Mouse (Mus musculus) intestine, embryonic 15.5 days (tissue): Measurements from ENCODE around the gene Cacna1i. TPM values are rescaled to one million over a fixed set of nuclear protein-coding genes. Genes with fewer than 3 reads are reported as not detected.

Experiments used
- ATAC-seq: fragments of 200-750 bp; cut with Nextera tagmentation; 2 replicates; pipeline ENCODE4 v1.8.0; 2017; ENCODE audit warnings: moderate TSS enrichment, moderate library complexity
- H3K27ac ChIP-seq: fragments of 300-500 bp; sonication (generic); 2 replicates; pipeline ENCODE4 v1.5.1; 2015; ENCODE audit warnings: mild to moderate bottlenecking, inconsistent platforms
- H3K27me3 ChIP-seq: fragments of 300-500 bp; sonication (generic); replicated peaks from 2 replicates; pipeline ENCODE4 v1.6.1; 2015; ENCODE audit warnings: inconsistent platforms
- H3K36me3 ChIP-seq: fragments of 300-500 bp; sonication (generic); 2 replicates; pipeline ENCODE4 v1.6.1; 2015; ENCODE audit warnings: inconsistent platforms
- H3K4me1 ChIP-seq: fragments of 300-500 bp; sonication (generic); replicated peaks from 2 replicates; pipeline ENCODE4 v1.6.1; 2015; ENCODE audit warnings: inconsistent platforms
- H3K4me2 ChIP-seq: fragments of 300-500 bp; sonication (generic); replicated peaks from 2 replicates; pipeline ENCODE4 v1.6.1; 2015; ENCODE audit warnings: mild to moderate bottlenecking, inconsistent platforms
- H3K4me3 ChIP-seq: fragments of 300-500 bp; sonication (generic); replicated peaks from 2 replicates; pipeline ENCODE4 v1.5.1; 2015; ENCODE audit warnings: inconsistent platforms
- H3K9ac ChIP-seq: fragments of 300-500 bp; sonication (generic); 2 replicates; pipeline ENCODE4 v1.6.1; 2015; ENCODE audit warnings: inconsistent platforms
- H3K9me3 ChIP-seq: fragments of 300-500 bp; sonication (generic); 2 replicates; pipeline ENCODE4 v1.6.1; 2016; ENCODE audit warnings: inconsistent platforms
- WGBS: fragments of 180-500 bp; shearing (Covaris S2); methylation state at CpG from one replicate; pipeline ENCODE4 v1.1.7; 2015; 5-methylcytosine and 5-hydroxymethylcytosine counted together
- polyA plus RNA-seq: library from polyadenylated mRNA; unstranded; fragments of >200 nt; fragmentation: Nextera tagmentation; extraction: Ambion mirVana; gene quantifications from 2 replicates; pipeline ENCODE4 v1.2.1, GENCODE M21; 2015

The Cacna1i gene
- polyA plus RNA-seq, 1 experiment from 2014 or later = not detected

GRCm38 (mm10) chr15:80279053-80279452 lies 8.0 kb upstream of the Cacna1i start:
- no peak for ATAC-seq
- 74% methylated on average over 2 of the region's 2 CpGs for WGBS
- H3K36me3 ChIP-seq = no peaks in the 10 kb centered on the region
- H3K27me3 ChIP-seq = peaks cover 13% of the 10 kb centered on the region; the same call in 1 of the 2 replicates
- no peaks in the 10 kb centered on the region for H3K9me3 ChIP-seq
- no peak overlapping the region for H3K27ac ChIP-seq
- H3K4me3 ChIP-seq = no peak overlapping the region
- no peak overlapping the region for H3K4me2 ChIP-seq
- no peaks in the 10 kb centered on the region for H3K4me1 ChIP-seq
- H3K9ac ChIP-seq = no peak overlapping the region

GRCm38 (mm10) chr15:80280646-80281045 lies 6.4 kb upstream of the Cacna1i start:
- no peak for ATAC-seq
- WGBS = 29% methylated on average over 6 of the region's 6 CpGs
- Histone ChIP-seq H3K27me3 (peaks cover 29% of the 10 kb centered on the region), H3K27ac (no peak overlapping the region), H3K4me2 (no peak overlapping the region), H3K9me3 (no peaks in the 10 kb centered on the region), H3K4me1 (no peaks in the 10 kb centered on the region), H3K36me3 (no peaks in the 10 kb centered on the region), H3K9ac (no peak overlapping the region), H3K4me3 (no peak overlapping the region)

- Histone ChIP-seq H3K36me3 (no peaks in the 10 kb centered on the region), H3K9me3 (no peaks in the 10 kb centered on the region), H3K9ac (no peak overlapping the region), H3K4me3 (peak overlapping the region; percentile 43), H3K4me2 (peak overlapping the region; percentile 89), H3K4me1 (peaks cover 12% of the 10 kb centered on the region), H3K27me3 (peaks cover 73% of the 10 kb centered on the region), H3K27ac (no peak overlapping the region)
- no peak for ATAC-seq
- 8% methylated on average over 23 of the region's 23 CpGs for WGBS
Observed at GRCm38 (mm10) chr15:80288036-80288435, 998 bp downstream of the Cacna1i start.

GRCm38 (mm10) chr15:80289436-80289835 lies 2.4 kb downstream of the Cacna1i start:
- Histone ChIP-seq H3K27me3 (peaks cover 62% of the 10 kb centered on the region), H3K4me3 (no peak overlapping the region), H3K4me2 (no peak overlapping the region), H3K27ac (no peak overlapping the region), H3K9ac (no peak overlapping the region), H3K4me1 (peaks cover 12% of the 10 kb centered on the region), H3K9me3 (no peaks in the 10 kb centered on the region), H3K36me3 (no peaks in the 10 kb centered on the region)
- 6% methylated on average over 10 of the region's 10 CpGs for WGBS
- ATAC-seq = peak; percentile 15; the same call in 1 of the 2 replicates

- ATAC-seq = no peak
- Histone ChIP-seq H3K9ac (no peak overlapping the region), H3K27ac (no peak overlapping the region), H3K9me3 (no peaks in the 10 kb centered on the region), H3K27me3 (no peaks in the 10 kb centered on the region), H3K4me2 (no peak overlapping the region), H3K4me1 (no peaks in the 10 kb centered on the region), H3K4me3 (no peak overlapping the region), H3K36me3 (no peaks in the 10 kb centered on the region)
- WGBS = 97% methylated on average over 1 of the region's 1 CpGs
Observed at GRCm38 (mm10) chr15:80297146-80297545, 10.1 kb downstream of the Cacna1i start.

- Histone ChIP-seq H3K4me1 (no peaks in the 10 kb centered on the region), H3K4me3 (no peak overlapping the region), H3K36me3 (no peaks in the 10 kb centered on the region), H3K9me3 (no peaks in the 10 kb centered on the region), H3K27ac (no peak overlapping the region), H3K27me3 (no peaks in the 10 kb centered on the region), H3K4me2 (no peak overlapping the region), H3K9ac (no peak overlapping the region)
- WGBS = 66% methylated on average over 14 of the region's 14 CpGs
- no peak for ATAC-seq
Observed at GRCm38 (mm10) chr15:80303779-80304178, 16.7 kb downstream of the Cacna1i start.

GRCm38 (mm10) chr15:80304188-80304587 lies 17.1 kb downstream of the Cacna1i start:
- no peaks in the 10 kb centered on the region for H3K27me3 ChIP-seq
- H3K4me1 ChIP-seq = no peaks in the 10 kb centered on the region
- H3K27ac ChIP-seq = no peak overlapping the region
- no peak overlapping the region for H3K4me2 ChIP-seq
- H3K36me3 ChIP-seq = no peaks in the 10 kb centered on the region
- H3K9me3 ChIP-seq = no peaks in the 10 kb centered on the region
- 84% methylated on average over 12 of the region's 12 CpGs for WGBS
- H3K4me3 ChIP-seq = no peak overlapping the region
- no peak overlapping the region for H3K9ac ChIP-seq
- no peak for ATAC-seq

GRCm38 (mm10) chr15:80306146-80306545 lies 19.1 kb downstream of the Cacna1i start:
- ATAC-seq = no peak
- 42% methylated on average over 8 of the region's 8 CpGs for WGBS

GRCm38 (mm10) chr15:80314731-80315130 lies 27.7 kb downstream of the Cacna1i start:
- Histone ChIP-seq H3K4me3 (no peak overlapping the region), H3K9ac (no peak overlapping the region), H3K27ac (no peak overlapping the region), H3K4me2 (no peak overlapping the region), H3K4me1 (0 out of 2 replicates have a peak, but pooled peaks cover 3% of the 10 kb centered on the region), H3K27me3 (no peaks in the 10 kb centered on the region), H3K36me3 (no peaks in the 10 kb centered on the region), H3K9me3 (no peaks in the 10 kb centered on the region)
- no peak for ATAC-seq
- WGBS = 24% methylated on average over 7 of the region's 7 CpGs

More at GRCm38 (mm10) chr15:80306146-80306545, 19.1 kb downstream of the Cacna1i start:
- no peaks in the 10 kb centered on the region for H3K36me3 ChIP-seq
- no peak overlapping the region for H3K4me2 ChIP-seq
- H3K4me1 ChIP-seq = no peaks in the 10 kb centered on the region
- H3K4me3 ChIP-seq = no peak overlapping the region
- H3K9me3 ChIP-seq = no peaks in the 10 kb centered on the region
- H3K27ac ChIP-seq = no peak overlapping the region
- no peaks in the 10 kb centered on the region for H3K27me3 ChIP-seq
- H3K9ac ChIP-seq = no peak overlapping the region

- Histone ChIP-seq H3K36me3 (no peaks in the 10 kb centered on the region), H3K9me3 (no peaks in the 10 kb centered on the region), H3K27me3 (no peaks in the 10 kb centered on the region), H3K4me2 (no peak overlapping the region), H3K27ac (no peak overlapping the region), H3K4me3 (no peak overlapping the region), H3K9ac (no peak overlapping the region), H3K4me1 (0 out of 2 replicates have a peak, but pooled peaks cover 3% of the 10 kb centered on the region)
- ATAC-seq = no peak
- WGBS = 78% methylated on average over 6 of the region's 6 CpGs
Observed at GRCm38 (mm10) chr15:80316966-80317634, 30.1 kb downstream of the Cacna1i start.

GRCm38 (mm10) chr15:80317841-80318530 lies 30.9 kb downstream of the Cacna1i start:
- Histone ChIP-seq H3K9ac (no peak overlapping the region), H3K4me1 (0 out of 2 replicates have a peak, but pooled peaks cover 3% of the 10 kb centered on the region), H3K27me3 (no peaks in the 10 kb centered on the region), H3K4me2 (no peak overlapping the region), H3K36me3 (no peaks in the 10 kb centered on the region), H3K9me3 (no peaks in the 10 kb centered on the region), H3K4me3 (no peak overlapping the region), H3K27ac (no peak overlapping the region)
- ATAC-seq = no peak
- WGBS = 61% methylated on average over 8 of the region's 8 CpGs

- H3K36me3 ChIP-seq = no peaks in the 10 kb centered on the region
- ATAC-seq = no peak
- H3K9ac ChIP-seq = no peak overlapping the region
- H3K4me1 ChIP-seq = 0 out of 2 replicates have a peak, but pooled peaks cover 3% of the 10 kb centered on the region
- WGBS = 12% methylated on average over 11 of the region's 11 CpGs
- H3K9me3 ChIP-seq = no peaks in the 10 kb centered on the region
- no peak overlapping the region for H3K27ac ChIP-seq
- H3K4me3 ChIP-seq = no peak overlapping the region
- no peaks in the 10 kb centered on the region for H3K27me3 ChIP-seq
- no peak overlapping the region for H3K4me2 ChIP-seq
Observed at GRCm38 (mm10) chr15:80318543-80319255, 31.7 kb downstream of the Cacna1i start.
